Mouse (Mus musculus) myocyte (in vitro differentiated cells): Measurements from ENCODE around the gene Nr2f2. TPM values are rescaled to one million over a fixed set of nuclear protein-coding genes. Genes with fewer than 3 reads are reported as not detected.

Source experiments
- H3K27me3 ChIP-seq: one replicate; pipeline ENCODE4 v1.6.1; 2011; ENCODE audit not compliant: control insufficient read depth, insufficient read depth, insufficient read length
- H3K36me3 ChIP-seq: one replicate; pipeline ENCODE4 v1.6.1; 2011; ENCODE audit not compliant: control insufficient read depth, insufficient read depth
- H3K4me2 ChIP-seq: one replicate; pipeline ENCODE4 v1.6.1; 2011; ENCODE audit warnings: low read depth, control low read depth
- H3K4me3 ChIP-seq: one replicate; pipeline ENCODE4 v1.5.1; 2011; ENCODE audit warnings: mild to moderate bottlenecking, control low read depth, moderate library complexity
- H3K79me2 ChIP-seq: one replicate; pipeline ENCODE4 v1.6.1; 2011; ENCODE audit not compliant: control insufficient read depth, insufficient read depth
- H3ac ChIP-seq: one replicate; pipeline ENCODE4 v1.6.1; 2011; ENCODE audit not compliant: control insufficient read depth, insufficient read length
- CEBPB ChIP-seq: IDR thresholded peaks from 2 replicates; pipeline ENCODE4 v1.6.1; 2011; ENCODE audit warnings: mild to moderate bottlenecking, moderate library complexity; ENCODE audit not compliant: poor library complexity, insufficient read depth, severe bottlenecking
- E2F4 ChIP-seq: IDR thresholded peaks from one replicate; pipeline ENCODE4 v1.6.1; 2011; ENCODE audit warnings: mild to moderate bottlenecking, control low read depth, moderate library complexity; ENCODE audit not compliant: insufficient read depth
- MAX ChIP-seq: IDR thresholded peaks from one replicate; pipeline ENCODE4 v1.6.1; 2011; ENCODE audit warnings: low read depth, mild to moderate bottlenecking, control low read depth
- MYOD1 ChIP-seq, 3 experiments: IDR thresholded peaks; one replicate each; pipeline ENCODE4 v1.6.1; 2011; ENCODE audit warnings: control low read depth in 2 of 3, low read depth in 2 of 3, mild to moderate bottlenecking in 2 of 3, moderate library complexity in 1 of 3; ENCODE audit not compliant: insufficient read length in 2 of 3, control insufficient read depth in 1 of 3
- MYOG ChIP-seq, 3 experiments: IDR thresholded peaks; one replicate each; pipeline ENCODE4 v1.6.1; 2011; ENCODE audit warnings: control low read depth in 2 of 3, low read depth in 2 of 3, mild to moderate bottlenecking in 2 of 3; ENCODE audit not compliant: insufficient read length in 2 of 3, control insufficient read depth in 1 of 3, insufficient read depth in 1 of 3
- POLR2A ChIP-seq: IDR thresholded peaks from one replicate; pipeline ENCODE4 v1.6.1; 2011; ENCODE audit warnings: low read depth, mild to moderate bottlenecking, control low read depth, moderate library complexity; ENCODE audit not compliant: insufficient read length
- POLR2AphosphoS2 ChIP-seq: IDR thresholded peaks from one replicate; pipeline ENCODE4 v1.6.1; 2011; ENCODE audit warnings: low read depth, control low read depth; ENCODE audit not compliant: insufficient read length
- REST ChIP-seq: IDR thresholded peaks from one replicate; pipeline ENCODE4 v1.6.1; 2011; ENCODE audit warnings: mild to moderate bottlenecking, control low read depth, moderate library complexity; ENCODE audit not compliant: insufficient read depth, insufficient read length
- SRF ChIP-seq: IDR thresholded peaks from one replicate; pipeline ENCODE4 v1.6.1; 2011; ENCODE audit warnings: low read depth; ENCODE audit not compliant: control insufficient read depth, insufficient read length
- TCF12 ChIP-seq: IDR thresholded peaks from one replicate; pipeline ENCODE4 v1.6.1; 2011; ENCODE audit warnings: mild to moderate bottlenecking, control low read depth; ENCODE audit not compliant: poor library complexity, insufficient read depth, severe bottlenecking
- TCF3 ChIP-seq: IDR thresholded peaks from one replicate; pipeline ENCODE4 v1.6.1; 2011; ENCODE audit warnings: low read depth, control low read depth; ENCODE audit not compliant: insufficient read length
- USF1 ChIP-seq: IDR thresholded peaks from one replicate; pipeline ENCODE4 v1.6.1; 2011; ENCODE audit warnings: low read depth, mild to moderate bottlenecking, control low read depth, moderate library complexity
- polyA plus RNA-seq: library from polyadenylated mRNA; unstranded; fragments of >200 nt; fragmentation: generic; extraction: Trizol; gene quantifications from one replicate; pipeline ENCODE4 v1.2.1, GENCODE M21; 2012; ENCODE audit warnings: missing spikeins

Nr2f2 gene
- polyA plus RNA-seq, 1 experiment, result 7.0 TPM

GRCm38 (mm10) chr7:70358848-70359591, 7.5 kb downstream of the Nr2f2 start:
- Histone ChIP-seq H3K27me3 (no peaks in the 10 kb centered on the region), H3K4me2 (peak overlapping the region; percentile 76), H3K79me2 (peaks cover 53% of the 10 kb centered on the region), H3K36me3 (peaks cover 18% of the 10 kb centered on the region), H3ac (peak overlapping the region; percentile 97), H3K4me3 (peak overlapping the region; percentile 89)
- TF ChIP-seq TCF12, result no peak
- peak; percentile 57 for TF ChIP-seq POLR2A
- peak; percentile 69 for TF ChIP-seq POLR2AphosphoS2
- no peak for TF ChIP-seq REST
- no peak for TF ChIP-seq E2F4
- TF ChIP-seq USF1, result peak; percentile 45
- no peak for TF ChIP-seq TCF3
- no peak for TF ChIP-seq MYOG (IDR thresholded peaks at IDR 0.05; ENCODE audit: control insufficient read depth in 1 of 3, insufficient read depth in 1 of 3, insufficient read length in 2 of 3, low read depth in 2 of 3)
- no peak for TF ChIP-seq SRF

DNA sequence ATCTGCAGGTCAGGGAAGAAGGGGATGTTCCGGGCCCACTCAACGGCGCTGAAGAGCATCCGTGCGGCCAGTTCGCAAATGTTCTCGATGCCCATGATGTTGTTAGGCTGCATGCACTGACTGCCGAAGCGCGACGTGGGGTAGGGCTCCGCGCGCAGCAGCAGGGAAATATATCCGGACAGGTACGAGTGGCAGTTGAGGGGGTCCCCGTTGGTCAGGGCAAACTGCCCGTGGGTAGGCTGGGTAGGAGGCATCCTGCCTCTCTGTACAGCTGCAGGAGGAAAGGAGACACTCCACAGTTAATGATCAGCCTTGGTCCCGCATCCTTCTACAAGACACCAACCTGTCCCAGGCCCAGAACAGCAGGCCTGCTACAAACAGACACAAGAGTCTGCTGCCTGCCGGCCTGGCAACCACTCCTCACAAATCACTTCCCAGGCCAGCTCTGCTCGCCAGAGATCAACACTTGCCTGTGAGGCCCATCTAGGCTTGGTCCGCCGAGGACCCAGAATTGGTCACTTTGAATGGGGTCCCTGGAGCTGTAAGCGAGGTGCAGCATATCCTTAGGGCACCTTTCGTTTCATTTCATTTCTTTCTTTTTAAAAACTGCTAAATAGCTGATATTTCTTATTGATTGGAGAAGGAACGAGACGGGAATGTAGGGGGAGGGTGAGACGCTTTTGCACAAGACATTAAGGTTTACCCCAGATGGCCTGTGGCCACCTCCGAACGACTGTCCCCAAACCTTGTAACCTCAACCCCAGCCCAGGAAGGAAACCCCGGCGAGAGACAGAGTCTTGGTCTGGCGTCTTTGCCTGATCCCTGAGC, 8.3 kb downstream of the Nr2f2 start:
- no peaks in the 10 kb centered on the region for H3K27me3 ChIP-seq
- H3K4me2 ChIP-seq, result peak overlapping the region; percentile 76
- peaks cover 60% of the 10 kb centered on the region for H3K79me2 ChIP-seq
- peak overlapping the region; percentile 89 for H3K4me3 ChIP-seq
- peak overlapping the region; percentile 97 for H3ac ChIP-seq
- peaks cover 18% of the 10 kb centered on the region for H3K36me3 ChIP-seq
- no peak for TF ChIP-seq CEBPB
- TF ChIP-seq USF1, result no peak
- no peak for TF ChIP-seq MAX
- TF ChIP-seq E2F4, result no peak
- TF ChIP-seq POLR2A, result no peak
- no peak for TF ChIP-seq POLR2AphosphoS2
- TF ChIP-seq TCF3, result no peak
- TF ChIP-seq MYOG (IDR thresholded peaks at IDR 0.05; ENCODE audit: control insufficient read depth in 1 of 3, insufficient read depth in 1 of 3, insufficient read length in 2 of 3, low read depth in 2 of 3), result no peak

DNA sequence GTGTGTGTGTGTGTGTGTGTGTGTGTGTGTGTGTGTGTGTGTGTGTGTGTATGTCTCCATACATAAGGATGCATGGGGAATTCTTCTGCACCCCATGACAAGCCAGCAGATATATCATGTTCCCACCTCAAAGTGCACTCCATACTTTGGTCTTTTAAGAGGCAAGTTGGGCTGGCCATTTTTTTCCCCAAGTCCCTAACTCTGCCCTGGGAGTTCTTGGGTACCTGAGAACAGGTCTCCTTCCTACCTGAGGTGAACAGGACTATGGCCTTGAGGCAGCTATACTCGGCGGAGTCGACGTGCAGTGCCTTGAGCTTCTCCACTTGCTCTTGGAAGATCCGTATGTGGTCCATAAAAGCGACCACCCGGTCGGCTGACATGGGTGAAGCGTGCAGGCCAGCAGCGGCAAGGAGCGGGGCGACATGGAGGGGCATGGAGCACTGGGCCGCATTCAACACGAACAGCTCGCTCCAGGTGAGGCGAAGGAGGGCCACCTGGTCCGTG, 9.0 kb downstream of the Nr2f2 start:
- H3ac ChIP-seq, result peak overlapping the region; percentile 97
- H3K79me2 ChIP-seq, result peaks cover 67% of the 10 kb centered on the region
- TF ChIP-seq MYOG (IDR thresholded peaks at IDR 0.05; ENCODE audit: control insufficient read depth in 1 of 3, insufficient read depth in 1 of 3, insufficient read length in 2 of 3, low read depth in 2 of 3), result no peak
- TF ChIP-seq MAX, result no peak
- peak overlapping the region; percentile 76 for H3K4me2 ChIP-seq
- peak overlapping the region; percentile 89 for H3K4me3 ChIP-seq
- H3K27me3 ChIP-seq, result no peaks in the 10 kb centered on the region
- H3K36me3 ChIP-seq, result peaks cover 18% of the 10 kb centered on the region

- peaks cover 72% of the 10 kb centered on the region for H3K79me2 ChIP-seq
- TF ChIP-seq SRF (no peak), MYOG (IDR thresholded peaks at IDR 0.05; ENCODE audit: control insufficient read depth in 1 of 3, insufficient read depth in 1 of 3, insufficient read length in 2 of 3, low read depth in 2 of 3) (no peak), MYOD1 (IDR thresholded peaks at IDR 0.05; ENCODE audit: control insufficient read depth in 1 of 3, insufficient read length in 2 of 3, low read depth in 2 of 3) (no peak), POLR2AphosphoS2 (no peak), REST (no peak), TCF12 (no peak), TCF3 (no peak), USF1 (no peak), E2F4 (no peak), CEBPB (no peak), MAX (no peak), POLR2A (no peak)
- peak overlapping the region; percentile 44 for H3K4me2 ChIP-seq
- no peak overlapping the region for H3ac ChIP-seq
- H3K36me3 ChIP-seq, result peaks cover 18% of the 10 kb centered on the region
- H3K4me3 ChIP-seq, result no peak overlapping the region
- no peaks in the 10 kb centered on the region for H3K27me3 ChIP-seq
Measured at GRCm38 (mm10) chr7:70356691-70357515, 9.6 kb downstream of the Nr2f2 start.
